Mouse (Mus musculus) adrenal gland (tissue): Measurements from ENCODE around the gene Tmem14a.
"Not testable (repeated sequence)": the region's sequence is repeated elsewhere in the genome, so short reads cannot be mapped to it uniquely, and the experiment has no call there.

Experiments used
- intact Hi-C: fragments of 180-260 bp; cut with DNase I; formaldehyde crosslinking; loops from one replicate; pipeline ENCODE4 v1.15.1; 2025

The Tmem14a gene

DNA sequence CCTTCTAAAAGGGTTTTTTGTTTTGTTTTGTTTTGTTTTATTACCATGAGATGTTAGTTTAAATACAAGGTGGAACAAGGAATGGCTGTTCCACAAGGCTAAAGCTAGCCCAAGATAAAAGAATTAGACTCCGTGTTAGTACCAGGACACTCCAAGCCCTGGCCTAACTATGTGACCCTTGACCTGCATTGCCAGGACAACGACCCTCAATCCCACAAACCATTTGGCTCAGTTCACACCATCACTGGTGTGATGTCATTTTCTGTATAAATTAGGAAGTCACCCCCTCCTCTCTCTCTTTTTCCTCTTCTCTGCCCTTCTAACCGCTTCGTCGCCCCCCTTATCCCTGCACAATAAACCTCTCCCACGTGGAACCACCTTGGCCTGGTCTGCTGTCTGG is 33.3 kb downstream of the Tmem14a start:
- intact Hi-C loops = no loop called here

DNA sequence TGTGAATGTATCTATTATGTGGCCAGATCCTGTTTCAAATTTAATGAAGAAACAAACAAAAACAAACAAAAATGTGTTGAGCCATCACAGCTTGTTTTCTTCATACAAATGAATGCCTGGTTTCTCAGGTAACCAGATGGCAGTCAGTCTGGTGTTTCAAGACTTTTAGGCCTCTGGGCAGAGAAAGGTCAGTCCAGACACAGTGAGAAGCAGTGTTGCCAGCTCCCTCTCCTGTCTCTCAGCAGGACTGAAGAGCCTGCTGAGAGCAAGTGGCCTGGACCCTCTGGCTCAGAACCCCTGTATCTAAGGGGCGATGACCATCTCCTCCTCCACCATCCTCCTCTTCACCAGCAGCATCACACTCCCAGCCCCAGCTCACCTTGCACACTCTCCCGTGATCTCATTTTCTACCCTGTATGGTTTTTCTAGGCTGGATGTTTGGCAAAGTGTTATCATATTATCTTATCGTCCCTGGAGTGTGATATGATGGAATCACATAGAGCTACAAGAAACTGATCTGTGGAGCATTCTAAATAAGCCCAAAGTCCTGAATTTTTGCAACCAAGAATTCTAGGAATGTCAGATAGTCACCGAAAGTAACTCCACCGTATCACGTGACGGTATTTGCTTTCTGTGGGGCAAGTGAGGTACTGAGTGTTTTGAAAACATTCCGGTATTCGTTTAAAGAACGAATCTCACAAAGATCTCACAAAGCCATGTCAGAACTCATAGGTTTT is 34.4 kb downstream of the Tmem14a start:
- intact Hi-C loops = no loop called here

DNA sequence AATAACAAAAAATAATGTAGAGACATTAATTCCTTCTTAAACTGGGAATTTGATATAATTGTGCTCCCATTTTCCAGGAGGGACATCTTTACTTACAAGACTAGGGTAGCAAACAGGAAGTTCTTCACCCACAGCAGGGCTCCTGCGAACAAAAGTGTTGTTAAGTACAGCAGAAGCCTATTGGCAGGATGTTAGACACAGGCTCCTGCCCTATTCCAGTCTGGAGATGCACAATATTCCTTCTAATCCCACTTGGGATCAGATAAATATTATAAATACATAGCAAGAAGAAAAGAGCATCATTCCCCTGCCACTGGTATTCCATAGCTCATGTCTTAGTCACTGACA is 34.9 kb downstream of the Tmem14a start:
- intact Hi-C loops = no loop called here

DNA sequence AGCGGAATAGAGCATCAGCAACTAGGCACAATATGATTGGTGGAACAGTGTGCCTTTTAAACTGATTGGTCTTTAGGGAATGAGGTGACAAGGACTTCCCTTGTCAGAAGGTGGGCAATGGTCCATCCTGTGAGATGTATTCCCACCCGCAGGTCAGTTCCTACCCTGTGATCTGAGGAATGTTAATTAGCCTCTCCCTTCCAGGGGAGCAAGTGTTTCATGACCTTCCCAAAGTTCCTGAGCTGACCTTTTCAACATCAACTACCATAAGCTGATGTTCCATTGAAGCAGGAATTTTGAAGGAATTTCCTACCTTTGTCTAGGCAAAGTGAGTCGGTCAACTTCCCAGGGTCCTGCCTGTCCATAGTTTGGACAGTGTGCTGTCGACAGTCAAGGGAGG is 35.5 kb downstream of the Tmem14a start:
- intact Hi-C loops = no loop called here

DNA sequence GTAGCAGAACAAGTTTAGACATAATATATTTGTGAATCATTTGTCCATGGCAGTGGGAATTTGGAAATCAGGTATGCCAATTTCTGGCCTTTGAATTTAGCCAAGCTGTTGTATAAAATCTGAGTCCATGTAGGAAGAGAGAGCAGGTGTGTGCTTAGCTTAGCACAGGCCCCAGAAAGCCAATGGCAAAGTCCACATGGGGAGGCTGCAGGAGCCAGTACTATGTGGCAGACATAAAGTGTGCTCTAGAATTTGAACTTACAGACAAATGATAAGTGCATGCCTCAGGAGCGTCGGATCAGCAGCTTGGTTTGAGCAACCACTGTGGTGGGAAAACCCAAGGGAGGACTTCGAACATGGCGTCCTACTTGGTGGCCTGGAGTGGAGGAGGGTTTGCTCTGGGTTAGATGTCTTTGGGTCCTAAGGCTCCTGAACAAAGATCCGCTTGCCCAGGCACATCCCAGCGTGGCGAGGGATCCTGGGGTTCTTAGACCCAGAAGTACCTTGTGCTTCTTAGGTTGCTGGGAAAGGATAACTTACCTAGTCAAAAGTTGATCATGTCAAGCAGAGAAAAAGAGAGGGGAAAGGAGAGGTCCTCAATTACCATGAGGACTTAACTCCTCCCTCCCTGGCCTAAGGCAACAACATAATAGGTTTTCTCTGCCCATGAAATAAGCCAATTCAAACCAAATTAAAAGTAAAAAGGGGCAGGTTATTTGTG is 37.4 kb downstream of the Tmem14a start:
- intact Hi-C loops = no loop called here

DNA sequence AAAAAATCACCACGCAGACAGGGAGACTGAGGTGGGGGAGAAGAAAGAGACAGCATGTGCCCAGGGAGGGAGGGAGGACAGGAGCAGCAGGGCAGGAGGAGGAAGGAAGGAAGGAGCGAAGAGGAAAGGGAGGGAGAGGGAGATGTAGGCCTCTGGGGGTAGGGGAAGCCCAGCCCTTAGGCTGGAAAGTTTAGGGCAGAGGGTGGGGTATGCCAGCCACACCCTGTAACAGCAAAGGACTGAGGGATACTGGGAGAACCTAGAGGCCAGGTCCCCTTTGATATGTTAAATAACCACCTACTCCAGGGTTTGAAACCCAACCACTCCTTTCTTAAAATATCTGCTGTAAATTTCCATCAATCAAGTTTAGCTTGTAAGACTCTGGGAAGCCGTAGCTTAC is 38.0 kb downstream of the Tmem14a start:
- intact Hi-C loops = no loop called here

DNA sequence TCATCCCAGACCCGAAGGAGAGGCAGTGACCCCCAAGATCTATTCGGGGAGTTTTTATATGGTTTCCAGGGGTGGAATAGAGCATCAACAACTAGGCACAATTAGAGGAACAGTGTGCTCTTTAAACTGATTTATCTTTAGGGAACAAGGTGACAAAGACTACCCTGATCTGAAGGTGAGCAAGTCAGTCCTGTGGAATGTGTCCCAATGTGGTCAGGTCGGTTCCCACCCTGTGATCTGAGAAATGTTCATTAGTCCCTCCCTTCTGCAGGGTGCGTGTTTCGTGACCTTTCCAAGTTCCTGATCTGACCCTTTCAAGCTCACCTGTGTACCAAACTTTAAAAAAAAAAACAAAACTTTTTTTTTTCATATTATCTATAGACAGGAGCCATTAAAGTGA is 38.5 kb downstream of the Tmem14a start:
- intact Hi-C loops = no loop called here

DNA sequence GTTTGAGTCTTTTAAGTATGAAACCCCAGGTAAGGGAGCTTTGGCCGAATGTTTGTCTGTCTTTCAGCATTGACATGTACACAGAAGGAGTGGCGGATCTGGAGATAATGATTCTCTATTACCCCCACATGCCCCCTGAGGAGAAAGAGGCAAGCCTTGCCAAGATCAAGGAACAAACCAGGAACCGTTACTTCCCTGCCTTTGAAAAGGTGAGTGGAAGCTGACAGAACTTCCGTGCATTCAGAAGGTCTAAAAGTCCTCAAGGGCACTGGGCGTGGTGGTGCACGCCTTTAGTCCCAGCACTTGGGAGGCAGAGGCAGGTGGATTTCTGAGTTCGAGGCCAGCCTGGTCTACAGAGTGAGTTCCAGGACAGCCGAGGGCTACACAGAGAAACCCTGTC is 41.6 kb downstream of the Tmem14a start:
- intact Hi-C loops = not testable (repeated sequence)

DNA sequence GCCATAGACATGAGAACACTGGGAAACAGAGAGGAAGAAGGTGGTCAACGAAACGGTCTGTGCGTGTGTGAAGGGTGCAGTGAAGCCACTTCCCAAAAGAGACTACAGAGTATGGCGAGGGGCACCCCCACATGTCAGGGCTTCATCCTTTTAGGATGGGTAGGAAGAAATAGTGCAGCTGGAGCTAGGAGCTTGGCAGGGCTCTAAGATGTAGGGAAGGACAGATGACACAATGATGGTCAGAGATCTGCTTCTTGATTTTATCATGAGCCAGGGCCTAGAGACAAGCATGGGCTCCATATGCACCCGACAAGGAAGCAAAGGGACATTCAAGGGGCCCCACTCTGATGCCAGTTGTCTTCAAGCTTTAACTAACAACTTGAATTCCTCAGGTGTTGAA is 44.0 kb downstream of the Tmem14a start:
- intact Hi-C loops = no loop called here

DNA sequence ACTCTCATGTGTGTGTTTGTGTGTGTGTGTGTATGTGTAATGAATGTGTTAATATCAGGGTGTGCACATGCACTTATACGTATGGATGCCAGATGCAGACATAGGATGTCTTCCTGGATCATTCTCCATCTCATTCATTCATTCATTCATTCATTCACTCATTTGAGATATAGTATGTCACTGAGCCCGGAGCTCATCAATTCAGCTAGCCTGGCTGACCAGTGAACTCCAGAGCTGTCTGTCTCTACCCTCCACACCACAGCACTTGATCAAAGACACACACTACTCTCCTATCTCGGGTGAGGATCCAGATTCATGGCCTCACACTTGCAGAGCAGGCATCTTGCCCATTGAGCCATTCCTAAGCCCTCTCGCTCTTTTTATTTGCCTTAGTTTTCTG is 45.6 kb downstream of the Tmem14a start:
- intact Hi-C loops = no loop called here

DNA sequence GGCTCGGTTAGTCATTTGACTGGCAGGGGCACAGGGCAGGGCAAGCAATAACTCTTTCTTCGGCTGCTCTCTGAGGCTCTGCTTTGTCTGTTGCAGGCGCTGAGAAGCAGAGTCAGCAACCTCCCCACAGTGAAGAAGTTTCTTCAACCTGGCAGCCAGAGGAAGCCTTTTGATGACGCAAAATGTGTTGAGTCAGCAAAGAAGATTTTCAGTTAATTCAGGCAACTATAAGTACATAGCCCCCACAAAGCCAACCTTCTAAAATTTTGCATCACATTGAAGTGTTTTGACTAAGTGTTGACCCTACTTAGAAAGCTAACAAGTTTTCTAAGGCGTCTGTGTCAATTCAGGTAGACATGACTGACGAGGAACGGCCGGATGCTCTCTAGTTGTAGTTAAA is 46.4 kb downstream of the Tmem14a start:
- intact Hi-C loops = no loop called here

DNA sequence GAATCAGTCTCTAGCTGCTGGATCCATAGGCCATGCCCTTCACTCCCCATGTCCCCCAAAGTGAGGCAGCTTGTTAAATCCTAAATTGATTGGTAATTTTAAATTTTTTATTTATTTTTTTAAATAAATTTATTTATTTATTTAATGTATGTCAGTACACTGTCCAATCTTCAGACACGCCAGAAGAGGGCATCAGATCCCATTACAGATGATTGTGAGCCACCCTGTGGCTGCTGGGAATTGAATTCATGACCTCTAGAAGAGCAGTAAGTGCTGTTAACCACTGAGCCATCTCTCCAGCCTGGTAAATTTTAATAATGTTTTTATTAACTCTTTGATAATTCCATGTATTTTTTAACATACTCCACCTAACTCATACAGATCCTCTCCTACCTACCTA is 48.4 kb downstream of the Tmem14a start:
- intact Hi-C loops = no loop called here

DNA sequence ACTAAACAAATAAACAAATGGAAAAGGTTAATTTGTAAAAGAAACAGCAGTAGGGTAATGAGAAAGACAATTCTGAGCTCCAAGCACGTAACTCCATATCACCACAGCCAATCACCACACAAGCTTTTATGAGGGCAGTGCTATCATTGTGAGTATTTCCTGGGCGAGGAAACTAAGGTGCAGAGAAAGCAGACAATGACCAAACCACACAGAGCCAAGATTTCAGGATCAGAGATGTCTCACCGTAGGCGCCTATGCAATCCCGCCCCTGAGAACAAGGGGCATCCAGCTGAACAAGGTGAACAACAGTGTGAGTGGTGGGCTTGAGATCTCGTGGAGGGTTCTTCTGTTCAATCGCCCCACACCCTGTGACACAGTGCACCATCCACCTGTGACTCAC is 49.1 kb downstream of the Tmem14a start:
- intact Hi-C loops = not testable (repeated sequence)

DNA sequence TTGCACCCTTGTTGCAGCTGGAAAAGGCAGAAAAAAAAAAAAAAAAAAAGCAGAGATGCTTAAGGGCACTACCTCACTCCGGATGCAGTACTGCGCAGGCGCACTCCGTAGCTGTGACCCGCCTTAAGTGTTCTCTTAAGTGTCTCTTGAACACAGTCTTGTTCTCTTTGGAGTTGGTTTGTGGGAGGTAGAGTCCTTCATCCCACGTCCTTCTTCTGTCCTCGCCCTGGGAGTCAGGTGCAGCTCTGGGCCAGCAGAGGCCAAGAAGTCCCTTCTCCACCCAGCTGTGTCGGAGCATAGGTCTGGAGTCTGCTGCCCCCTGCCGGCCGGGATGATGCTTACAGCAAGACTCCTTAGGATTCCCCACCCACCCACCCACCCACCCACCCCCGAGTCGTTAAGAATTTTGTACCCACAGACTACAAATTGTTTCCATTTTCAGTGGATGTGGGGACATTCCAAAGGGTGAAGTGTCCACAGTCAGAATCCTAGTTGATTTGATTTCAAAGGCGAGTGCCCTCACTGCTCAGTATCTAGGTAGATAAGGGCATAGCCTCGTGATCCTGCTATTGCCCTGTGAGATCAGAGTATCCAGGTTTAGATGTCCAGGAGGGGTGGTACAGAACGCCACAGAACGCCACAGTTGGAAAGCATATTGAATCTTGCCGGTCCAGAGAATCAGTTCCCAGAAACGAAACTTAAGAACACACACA is 53.1 kb downstream of the Tmem14a start:
- intact Hi-C loops = loop anchor here (2.0 to 5.0 kb wide), 3 partner anchors 53 to 109 kb away; partner anchors contain the start of gene Tmem14a

DNA sequence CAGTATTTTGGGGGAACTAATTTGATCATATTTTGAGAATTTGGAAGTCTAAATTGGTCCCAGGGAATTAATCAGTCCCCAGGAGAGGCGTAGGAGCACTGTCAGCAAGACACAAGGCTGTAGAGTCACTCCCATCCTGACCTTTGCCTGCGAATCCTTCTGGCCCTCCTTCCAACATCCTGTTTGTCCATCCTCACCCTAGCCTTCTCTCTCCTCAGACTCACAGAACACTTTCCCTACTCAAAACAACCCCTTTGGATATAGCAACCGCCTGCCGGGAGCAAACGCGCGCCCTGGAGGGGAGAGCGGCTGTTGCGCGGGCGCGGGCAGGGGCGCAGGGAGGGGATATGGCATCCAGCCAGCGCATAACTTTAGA is 53.7 kb downstream of the Tmem14a start:
- intact Hi-C loops = loop anchor here (5.0 kb wide), 2 partner anchors 70 to 110 kb away; no protein-coding TSS in a partner anchor

DNA sequence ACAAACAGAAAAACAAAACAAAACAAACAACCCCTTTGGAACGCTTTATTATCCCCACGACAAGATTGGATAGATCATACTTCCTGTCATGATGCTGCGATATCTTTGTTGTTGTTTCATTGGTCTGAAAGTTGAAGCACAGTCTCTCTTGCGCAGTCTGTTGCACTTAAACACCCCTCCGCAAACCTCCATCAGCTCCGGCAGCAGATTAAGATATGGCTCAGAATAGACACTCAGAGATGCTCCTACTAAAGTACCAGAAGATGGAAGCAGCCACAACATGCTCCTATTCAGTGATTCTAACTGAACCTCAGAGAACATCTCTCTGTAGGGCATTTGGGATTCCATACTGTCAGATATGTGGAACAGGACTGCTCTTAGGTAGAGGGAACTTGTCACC is 54.7 kb downstream of the Tmem14a start:
- intact Hi-C loops = loop anchor here (5.0 kb wide), 2 partner anchors 69 to 111 kb away; no protein-coding TSS in a partner anchor

DNA sequence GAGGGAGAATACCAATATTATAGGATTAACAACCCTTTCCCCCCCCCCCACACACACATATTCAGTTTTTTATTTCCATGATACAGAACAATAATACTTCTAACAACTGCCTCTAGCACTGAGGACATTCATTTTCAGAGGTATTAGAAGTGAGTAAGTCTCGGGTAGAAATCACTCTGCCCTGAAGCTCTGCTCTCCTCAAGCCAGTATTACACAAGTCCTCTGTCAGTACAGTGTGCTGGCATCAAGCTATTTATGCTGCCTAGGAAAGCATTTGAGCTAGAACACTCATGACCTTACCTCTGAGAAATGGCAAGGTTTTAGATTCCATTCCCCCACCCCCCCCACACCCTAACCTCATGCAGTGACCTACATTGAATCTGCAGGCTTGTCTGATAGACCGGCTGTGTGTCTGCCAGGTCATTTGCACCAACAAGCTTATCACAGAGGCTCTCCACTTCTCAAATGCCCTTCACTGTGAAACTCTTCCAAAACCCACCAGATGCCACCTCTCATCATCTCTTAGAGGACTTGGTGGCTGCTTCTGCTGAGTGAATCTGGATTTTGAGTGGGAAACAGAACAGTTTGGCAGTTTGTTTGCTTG is 56.2 kb downstream of the Tmem14a start:
- intact Hi-C loops = loop anchor here (5.0 kb wide), 3 partner anchors 67 to 112 kb away; no protein-coding TSS in a partner anchor

DNA sequence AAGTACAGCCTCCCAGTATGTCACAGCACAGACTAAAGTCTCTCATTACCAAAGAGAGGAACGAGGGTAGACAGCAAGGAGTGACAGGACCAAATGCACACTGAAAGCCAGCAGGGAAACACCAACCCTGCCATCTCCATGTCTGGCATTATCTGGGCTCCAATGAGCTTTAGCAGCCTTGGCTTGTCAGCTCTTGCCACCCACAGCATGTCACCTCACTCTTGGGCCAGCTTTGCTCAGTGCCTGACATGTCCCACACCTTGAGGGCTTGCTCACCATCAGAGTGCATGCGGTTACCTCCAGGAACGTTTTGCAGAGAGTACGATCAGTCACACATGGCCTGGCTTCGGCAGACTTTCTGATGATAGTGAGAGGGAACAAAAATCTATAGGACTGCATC is 57.0 kb downstream of the Tmem14a start:
- intact Hi-C loops = loop anchor here (5.0 kb wide), 1 partner anchor 68 kb away; no protein-coding TSS in a partner anchor

DNA sequence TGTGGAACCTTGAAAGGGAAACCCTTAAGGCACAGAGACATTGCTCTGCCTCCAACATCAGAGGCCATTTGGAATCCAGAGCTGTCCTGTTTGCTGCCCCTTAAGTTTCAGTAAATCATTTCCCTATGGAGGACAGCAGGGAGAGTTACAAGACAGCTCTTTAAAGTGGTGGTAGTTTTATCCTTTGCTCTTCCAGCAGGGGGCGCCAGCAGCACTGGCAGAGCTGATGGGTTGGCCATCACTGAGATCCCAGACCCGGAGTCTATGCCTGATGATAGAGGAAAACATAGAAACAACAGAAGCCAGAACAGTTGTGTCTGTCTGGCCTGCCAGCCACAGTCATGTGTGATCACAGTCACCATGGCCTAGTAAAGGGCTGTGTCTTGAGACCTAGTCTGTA is 57.8 kb downstream of the Tmem14a start:
- intact Hi-C loops = loop anchor here (5.0 kb wide), 1 partner anchor 69 kb away; no protein-coding TSS in a partner anchor
